Mouse (Mus musculus) lung, adult 2 months (tissue): ENCODE measurements around the gene Arid5a.

Experiments
- CTCF ChIP-seq: fragments of 200-500 bp; IDR thresholded peaks from 2 replicates; pipeline ENCODE4 v1.5.1; 2011; ENCODE audit warnings: mild to moderate bottlenecking, low read length, control low read depth; ENCODE audit not compliant: insufficient read depth
- POLR2A ChIP-seq: fragments of 200-500 bp; IDR thresholded peaks from 2 replicates; pipeline ENCODE4 v1.6.1; 2011; ENCODE audit warnings: low read depth, mild to moderate bottlenecking, control low read depth, low read length, borderline replicate concordance; ENCODE audit errors: extremely low read depth

- TF ChIP-seq POLR2A (no peak), CTCF (no peak)
Measured at GRCm38 (mm10) chr1:36308451-36308901, 943 bp downstream of the Arid5a start.
